Mouse (Mus musculus) gastrocnemius, adult 8-10 months (tissue): ENCODE data around the gene Inafm2. TPM values are rescaled to one million over a fixed set of nuclear protein-coding genes. Genes with fewer than 3 reads are reported as not detected.
A peak's percentile ranks its signal among the peaks of the same experiment; 100 is the strongest.

Source experiments
- DNase-seq, 2 experiments: peaks; one replicate each; pipeline ENCODE4 v3.0.0; 2022; ENCODE audit warnings: low spot score in 2 of 2
- total RNA-seq, 4 experiments: library from RNA; stranded (reverse); gene quantifications; 2 replicates each; pipeline ENCODE4 v1.2.4; 2022

Inafm2 gene
- total RNA-seq, 4 experiments from 2014 or later: 5.0 to 7.2 (median 5.2) TPM

DNA sequence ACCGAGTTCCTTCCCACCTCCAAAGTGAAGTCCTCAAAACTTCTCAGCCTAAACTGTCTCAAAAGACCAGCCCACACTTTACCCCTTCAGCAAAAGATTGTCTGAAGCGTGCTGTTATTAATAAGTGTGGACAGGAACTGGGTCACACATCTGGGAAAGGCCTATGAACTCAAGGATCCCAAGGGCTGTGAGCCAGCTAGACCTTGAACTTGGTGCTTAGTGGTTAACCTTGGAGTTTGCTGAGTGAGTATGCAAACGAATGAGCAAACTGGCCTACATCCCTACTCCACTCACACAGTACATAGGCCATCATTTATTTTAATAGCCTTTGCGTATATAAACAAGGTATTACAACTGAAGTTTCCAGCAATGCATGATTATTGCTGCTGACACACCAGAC, 20.0 kb upstream of the Inafm2 start:
- no peak for DNase-seq

DNA sequence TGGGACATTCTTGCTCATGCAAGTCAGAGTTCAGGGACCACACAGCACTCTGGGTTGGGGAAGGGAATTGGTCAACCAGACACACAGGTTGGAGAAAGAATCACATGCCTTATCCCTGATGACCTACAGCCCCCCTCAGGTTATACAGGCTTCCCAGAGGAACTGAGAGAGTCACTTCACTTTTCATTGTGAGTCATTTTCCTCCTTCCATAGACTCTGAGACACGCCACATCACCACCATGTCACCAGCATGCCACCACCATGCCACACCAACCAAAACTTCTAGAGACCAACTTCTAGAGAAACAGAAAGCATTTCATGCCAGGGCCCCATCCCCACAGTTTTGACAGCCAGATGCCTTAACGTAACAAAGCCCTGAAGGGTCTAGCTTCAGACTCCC, 18.7 kb upstream of the Inafm2 start:
- no peak for DNase-seq

DNA sequence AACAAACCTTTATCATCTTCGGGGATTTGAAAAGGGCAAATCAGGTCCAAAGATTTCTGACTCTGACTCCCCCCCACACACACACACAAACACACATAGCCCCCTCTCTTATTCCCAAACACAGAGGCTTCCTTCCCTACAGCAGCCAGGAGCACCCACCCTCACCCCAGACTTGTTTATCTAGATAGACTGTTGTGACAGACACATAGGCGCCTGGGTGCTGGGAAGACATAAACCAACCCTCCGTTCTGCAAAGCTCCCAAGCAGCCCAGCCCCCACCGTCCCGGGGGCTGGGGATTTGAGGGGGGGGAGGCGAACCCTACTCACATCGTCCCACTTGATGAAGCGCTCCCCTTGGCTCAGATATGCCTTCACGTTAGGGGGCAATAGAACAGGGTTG, 17.6 kb upstream of the Inafm2 start:
- no peak for DNase-seq

GRCm38 (mm10) chr2:118728337-118728736, 17.2 kb upstream of the Inafm2 start, which contains the start of gene Plcb2:
Plcb2 (minus strand) TSS chr2:118728438.
- no peak for DNase-seq

DNA sequence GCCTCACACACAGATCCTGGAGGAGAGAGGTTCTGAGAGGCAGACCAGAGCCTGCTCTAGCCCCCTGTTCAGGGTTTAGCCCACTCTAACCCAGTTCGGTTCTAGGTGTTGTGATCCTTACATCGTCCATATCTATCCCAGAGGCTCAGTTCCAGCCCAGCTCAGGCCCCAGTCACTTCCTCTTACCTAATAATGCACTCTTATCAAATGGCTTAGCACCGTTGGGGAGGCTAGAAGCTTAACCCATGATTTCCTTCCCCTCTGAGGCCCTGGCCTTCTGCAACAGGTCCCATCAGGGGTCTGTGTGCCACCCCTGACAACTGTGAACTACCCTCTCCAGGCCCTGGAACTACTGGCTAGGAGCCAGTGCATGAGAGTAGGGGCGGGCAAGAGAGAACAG, 16.4 kb upstream of the Inafm2 start:
- no peak for DNase-seq

DNA sequence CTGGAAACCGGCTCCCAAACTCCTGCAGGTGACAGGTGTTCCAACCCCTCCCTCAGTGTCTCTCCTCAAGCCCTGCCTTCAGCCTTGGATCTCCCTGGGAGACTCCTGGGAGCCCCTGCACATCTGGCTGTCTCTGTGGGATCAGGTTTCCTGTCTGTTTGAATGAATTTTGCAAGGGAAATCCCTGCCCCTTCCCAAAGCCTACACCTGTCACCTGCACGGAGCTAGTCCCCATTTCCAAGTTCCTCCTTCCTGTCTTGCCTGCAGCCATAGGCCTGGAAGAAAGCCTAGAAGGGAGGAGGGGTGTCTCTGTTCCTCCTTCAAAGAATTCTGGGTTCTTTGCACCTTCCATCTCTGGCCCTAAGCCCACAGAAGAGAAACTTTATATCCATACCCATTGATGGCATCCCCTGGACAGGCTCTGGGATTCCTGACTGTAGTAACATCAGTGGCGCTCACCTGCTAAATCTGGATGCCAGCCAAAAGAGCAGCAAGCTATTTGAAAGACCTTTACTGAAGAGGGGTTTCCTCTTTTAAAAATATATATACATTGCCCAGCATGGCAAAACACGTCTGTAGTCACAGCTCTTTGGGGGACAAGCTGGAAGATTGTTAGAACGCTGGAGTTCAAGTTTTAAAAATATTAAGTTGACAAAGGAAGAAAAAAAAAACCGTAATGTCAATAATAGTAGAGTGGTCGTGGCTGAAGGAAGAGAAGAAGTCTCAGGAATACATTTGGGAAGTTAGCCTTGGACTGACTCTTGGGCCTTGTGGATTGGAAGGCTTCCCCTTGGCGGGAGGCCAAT, 15.5 kb upstream of the Inafm2 start:
- no peak for DNase-seq

DNA sequence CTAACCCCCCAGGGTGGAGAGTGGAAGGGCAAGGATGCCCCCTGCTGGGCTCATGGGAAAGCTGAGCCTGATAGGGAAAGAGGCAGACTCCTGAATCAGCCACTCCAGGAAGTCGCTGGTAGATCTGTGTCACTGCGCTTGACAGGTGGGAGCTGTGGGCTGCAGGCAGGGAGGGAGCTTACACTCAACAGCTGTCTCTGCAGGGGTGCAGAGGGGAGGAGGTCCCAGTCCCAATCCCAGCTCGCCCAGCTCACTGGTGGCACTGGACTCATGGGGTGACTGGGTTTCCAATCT, 15.0 kb upstream of the Inafm2 start:
- peak; percentile 37 to 59 for DNase-seq

- DNase-seq: no peak
Measured at GRCm38 (mm10) chr2:118731981-118732380, 13.6 kb upstream of the Inafm2 start.

GRCm38 (mm10) chr2:118733341-118733740, 12.2 kb upstream of the Inafm2 start:
- no peak for DNase-seq

GRCm38 (mm10) chr2:118740341-118740740, 5.2 kb upstream of the Inafm2 start:
- DNase-seq: no peak

GRCm38 (mm10) chr2:118741183-118741582, 4.4 kb upstream of the Inafm2 start:
- DNase-seq: no peak

DNA sequence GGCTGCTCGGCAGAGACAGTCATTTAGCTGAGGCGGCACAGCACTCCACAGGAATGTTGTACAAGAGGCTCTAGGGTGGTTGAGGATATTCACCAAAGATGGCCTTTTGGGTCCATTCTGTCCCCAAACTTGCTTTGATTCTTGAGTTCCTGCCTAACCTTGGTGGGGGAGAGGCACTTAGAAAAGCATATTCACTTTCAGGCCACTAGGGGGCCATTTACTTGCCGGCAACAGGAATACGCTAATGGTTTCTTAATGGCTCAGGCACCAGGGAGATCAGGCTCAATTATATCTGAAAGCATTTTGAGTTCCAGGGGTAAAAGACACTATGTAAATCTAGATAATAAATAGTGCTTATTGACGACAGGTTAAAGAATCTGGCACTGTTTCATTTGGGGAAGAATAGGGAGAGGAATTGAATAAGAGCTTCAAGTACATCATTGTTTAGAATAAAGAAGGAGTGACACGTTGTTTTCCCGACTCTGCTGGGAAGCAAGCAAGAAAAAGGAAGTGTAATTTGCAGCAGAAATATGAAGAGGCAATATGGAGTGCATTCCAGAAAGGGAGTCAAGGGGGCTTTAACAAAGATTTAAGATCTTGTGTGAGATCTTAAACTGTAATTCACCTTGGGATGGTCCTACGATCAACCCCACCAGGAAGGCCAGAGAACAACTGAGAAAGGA, 2.2 kb upstream of the Inafm2 start:
- no peak for DNase-seq

DNA sequence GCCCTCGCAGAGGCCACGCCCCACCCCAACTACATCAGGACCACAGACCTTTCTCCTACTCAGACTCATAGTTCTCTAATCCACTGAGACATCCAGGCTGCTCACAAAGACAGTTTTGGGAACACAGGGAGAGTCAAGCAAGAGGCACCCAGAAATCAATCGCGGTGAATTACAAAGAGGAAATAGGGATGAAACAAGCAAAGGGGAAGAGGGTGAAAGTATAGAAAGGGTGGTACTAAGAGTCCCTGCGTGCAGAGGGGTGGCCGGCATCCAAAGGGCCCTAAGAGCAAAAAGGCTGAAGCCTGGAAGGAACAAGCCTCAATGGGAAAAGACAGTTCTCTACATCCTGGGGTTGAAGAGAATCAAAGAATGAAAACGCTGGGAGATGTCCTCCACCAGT, 937 bp upstream of the Inafm2 start:
- DNase-seq: no peak

GRCm38 (mm10) chr2:118745915-118746901, 650 bp downstream of the Inafm2 start:
- no peak for DNase-seq

DNA sequence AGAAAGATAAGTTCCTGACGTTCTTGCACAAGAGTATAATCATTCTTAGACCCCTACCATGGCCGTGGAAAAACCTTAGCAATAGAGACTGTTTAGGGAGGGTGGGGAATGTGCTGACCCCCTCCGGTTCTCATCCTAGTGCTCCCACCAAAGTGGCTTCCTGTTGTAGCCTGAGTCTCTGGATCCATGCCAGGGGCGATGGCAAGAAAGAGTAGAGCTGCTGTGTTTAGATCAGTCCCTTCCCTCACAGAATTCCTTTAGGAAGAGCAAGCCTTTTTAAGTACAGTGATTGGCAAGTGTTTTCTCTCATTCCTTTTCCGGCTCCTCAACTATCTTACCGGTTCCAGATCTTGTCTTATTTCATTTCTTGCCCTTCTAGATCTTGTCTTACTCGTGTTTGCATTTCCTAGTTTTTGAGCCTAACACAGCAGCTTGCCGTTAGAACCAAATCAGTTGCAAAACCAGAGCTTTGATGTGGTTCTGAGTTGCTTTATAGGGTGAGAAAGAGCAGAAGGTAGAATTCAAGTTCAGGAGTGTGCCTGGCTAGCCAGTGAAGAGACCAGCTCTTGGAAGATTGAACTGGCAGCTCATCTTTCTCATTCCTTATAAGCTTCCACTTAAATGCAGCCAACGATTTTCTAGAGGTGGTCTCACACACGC, 1.9 kb downstream of the Inafm2 start:
- DNase-seq: no peak

GRCm38 (mm10) chr2:118749341-118749884, 3.9 kb downstream of the Inafm2 start:
- no peak for DNase-seq

- DNase-seq: no peak
Measured at GRCm38 (mm10) chr2:118750476-118750875, 4.9 kb downstream of the Inafm2 start.

DNA sequence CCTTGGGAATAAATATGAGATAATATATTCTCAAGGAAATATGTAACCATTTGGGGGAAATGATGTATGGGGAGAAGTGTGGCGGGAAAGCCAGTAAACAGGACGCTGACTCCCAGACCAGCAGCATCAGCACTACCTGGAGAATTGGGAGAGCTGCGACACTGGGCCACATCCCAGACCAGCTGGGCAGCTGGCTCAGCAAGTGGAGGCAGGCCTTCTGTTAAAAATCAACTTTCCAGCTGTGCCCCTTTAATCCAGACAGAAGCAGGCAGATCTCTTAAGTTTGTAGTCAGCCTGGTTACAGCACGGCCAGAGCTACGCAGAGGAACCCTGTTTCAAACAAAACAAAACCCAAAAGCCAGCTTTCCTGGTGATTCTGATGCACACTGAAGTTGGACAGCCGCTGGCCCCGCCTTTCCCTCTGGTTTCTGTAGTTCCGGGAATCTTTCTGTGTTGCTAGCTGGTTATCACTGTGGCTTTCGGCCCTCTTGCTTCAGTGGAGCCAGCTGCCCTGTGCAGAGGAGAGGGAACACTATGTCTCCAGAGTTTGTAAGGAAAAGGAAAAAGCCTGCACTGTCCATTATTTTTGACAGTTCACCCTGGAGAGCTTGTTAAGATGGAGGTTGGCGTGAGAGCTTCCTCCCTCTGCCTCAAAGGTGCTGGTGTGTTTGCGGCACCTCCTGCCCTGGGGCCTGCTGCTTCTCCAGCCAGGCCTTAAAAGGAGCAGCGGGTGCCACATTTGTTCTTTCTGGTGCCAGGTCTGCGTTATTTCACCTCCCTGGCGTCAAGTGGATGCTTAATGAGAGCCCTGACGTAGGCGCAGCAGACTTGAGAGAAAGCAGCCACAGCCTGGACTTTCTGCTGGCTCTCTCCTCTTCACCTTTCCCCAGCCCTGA, 6.6 kb downstream of the Inafm2 start:
- DNase-seq: no peak

DNA sequence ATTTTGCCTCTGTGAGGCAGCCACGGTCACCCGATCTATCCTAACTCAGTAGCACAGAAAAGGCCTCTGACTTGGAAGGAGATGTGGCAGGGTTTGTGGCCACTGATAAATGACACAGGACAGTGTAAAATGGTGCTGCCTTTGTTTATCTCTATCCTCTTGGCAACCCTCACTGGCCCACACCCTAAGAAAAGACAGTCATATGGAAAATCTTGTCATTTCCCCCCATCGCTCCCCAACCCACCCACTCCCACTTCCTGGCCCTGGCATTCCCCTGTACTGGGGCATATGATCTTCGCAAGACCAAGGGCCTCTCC, 7.2 kb downstream of the Inafm2 start:
- no peak for DNase-seq

- no peak for DNase-seq
Measured at GRCm38 (mm10) chr2:118754143-118754542, 8.6 kb downstream of the Inafm2 start.
